Comparison of ENCODE assay signal across 8 mouse cellular contexts in genomic region chr13:96671078-96671905, GRCm38 (mm10). TPM values are rescaled to one million over a fixed set of nuclear protein-coding genes. Genes with fewer than 3 reads are reported as not detected.
DNase-seq lines count a peak whose midpoint lies in the region; ATAC-seq and TF ChIP-seq lines count a peak whose summit lies in the region.

No protein-coding gene starts in this region.

- peak overlapping the region; percentile 69 for H3K4me2 ChIP-seq in heart, embryonic 15.5 days
- peak overlapping the region; percentile 57 for H3K4me2 ChIP-seq in forebrain, embryonic 15.5 days (replicated peaks)
- peak overlapping the region; percentile 73 for H3K4me2 ChIP-seq in liver, embryonic 14.5 days (ENCODE audit: low read depth)
- H3K4me2 ChIP-seq in stomach, postnatal 0 days (replicated peaks; ENCODE audit: low read depth) = peak overlapping the region; percentile 77

- TF ChIP-seq CTCF in liver, embryonic 14.5 days (IDR thresholded peaks at IDR 0.05; ENCODE audit: low read depth) = no peak; the same call in 1 of the 2 replicates
- TF ChIP-seq CTCF in stomach, postnatal 0 days (IDR thresholded peaks at IDR 0.05; ENCODE audit: low read depth) = peak; percentile 35

- DNase-seq in heart, postnatal 4 days = no peak
- peak; percentile 38 for DNase-seq in MN1 (ENCODE audit: low spot score)
- DNase-seq in liver, embryonic 14.5 days (ENCODE audit: low read depth in 3 of 3, low spot score in 3 of 3) = peak in 2 of 3 experiments; percentile 16 to 23
- no peak for DNase-seq in stomach, postnatal 0 days (ENCODE audit: low spot score)
- DNase-seq in layer of hippocampus, postnatal 36 days = no peak
- no peak for DNase-seq in retina, embryonic 14.5 days (ENCODE audit: low spot score)

- H3K27ac ChIP-seq in heart, embryonic 15.5 days = peak overlapping the region; percentile 76
- peak overlapping the region; percentile 88 for H3K27ac ChIP-seq in forebrain, embryonic 15.5 days (replicated peaks)
- H3K27ac ChIP-seq in liver, embryonic 14.5 days = peak overlapping the region; percentile 12
- H3K27ac ChIP-seq in stomach, postnatal 0 days (replicated peaks) = peak overlapping the region; percentile 63

- peaks cover 18% of the 10 kb centered on the region for H3K4me1 ChIP-seq in heart, embryonic 15.5 days (replicated peaks)
- H3K4me1 ChIP-seq in forebrain, embryonic 15.5 days = peaks cover 41% of the 10 kb centered on the region
- H3K4me1 ChIP-seq in liver, embryonic 14.5 days (replicated peaks; ENCODE audit: control insufficient read depth in 2 of 2, insufficient read depth in 2 of 2, low read length in 1 of 2) = peaks cover 12 to 24% of the 10 kb centered on the region in 2 experiments
- H3K4me1 ChIP-seq in stomach, postnatal 0 days (replicated peaks; ENCODE audit: control insufficient read depth, insufficient read depth) = peaks cover 3% of the 10 kb centered on the region

- no peak for ATAC-seq in heart, embryonic 15.5 days (replicated peaks; ENCODE audit: insufficient number of reproducible peaks, insufficient read depth, low FRiP score, low read depth)
- ATAC-seq in forebrain, embryonic 15.5 days (replicated peaks) = peak; percentile 0; the same call in 1 of the 2 replicates
- ATAC-seq in liver, embryonic 14.5 days (ENCODE audit: insufficient read depth) = no peak
- no peak for ATAC-seq in stomach, postnatal 0 days (ENCODE audit: low FRiP score, low TSS enrichment)

- no peaks in the 10 kb centered on the region for H3K36me3 ChIP-seq in heart, embryonic 15.5 days
- peaks cover 4% of the 10 kb centered on the region for H3K36me3 ChIP-seq in forebrain, embryonic 15.5 days
- H3K36me3 ChIP-seq in liver, embryonic 14.5 days (replicated peaks; ENCODE audit: control insufficient read depth, insufficient read depth, low read depth) = peaks cover 8% of the 10 kb centered on the region
- no peaks in the 10 kb centered on the region for H3K36me3 ChIP-seq in stomach, postnatal 0 days (ENCODE audit: control insufficient read depth, insufficient read depth, low read length)

- TF ChIP-seq EP300 in liver, embryonic 14.5 days (IDR thresholded peaks at IDR 0.05; ENCODE audit: low read depth) = no peak
- no peak for TF ChIP-seq EP300 in stomach, postnatal 0 days (optimal IDR thresholded peaks at IDR 0.05)

- H3K27me3 ChIP-seq in heart, embryonic 15.5 days = no peaks in the 10 kb centered on the region
- no peaks in the 10 kb centered on the region for H3K27me3 ChIP-seq in forebrain, embryonic 15.5 days
- H3K27me3 ChIP-seq in liver, embryonic 14.5 days (ENCODE audit: control insufficient read depth, insufficient read depth, low read length) = no peaks in the 10 kb centered on the region
- H3K27me3 ChIP-seq in stomach, postnatal 0 days (ENCODE audit: control insufficient read depth, insufficient read depth, low read length) = no peaks in the 10 kb centered on the region

- peak overlapping the region; percentile 42 for H3K9ac ChIP-seq in heart, embryonic 15.5 days
- H3K9ac ChIP-seq in forebrain, embryonic 15.5 days (replicated peaks) = peak overlapping the region; percentile 48
- H3K9ac ChIP-seq in liver, embryonic 14.5 days (replicated peaks) = peak overlapping the region; percentile 31
- H3K9ac ChIP-seq in stomach, postnatal 0 days (ENCODE audit: low read length) = 0 out of 2 replicates have a peak overlapping the region, but pooled peaks have one; percentile 41

- WGBS in heart, embryonic 15.5 days = 12% methylated on average over 31 of the region's 31 CpGs
- 13% methylated on average over 31 of the region's 31 CpGs for WGBS in forebrain, embryonic 15.5 days
- WGBS in liver, embryonic 14.5 days (ENCODE audit: insufficient replicate concordance) = 11% methylated on average over 31 of the region's 31 CpGs
- 12% methylated on average over 31 of the region's 31 CpGs for WGBS in stomach, postnatal 0 days

- no peaks in the 10 kb centered on the region for H3K9me3 ChIP-seq in heart, embryonic 15.5 days (replicated peaks)
- no peaks in the 10 kb centered on the region for H3K9me3 ChIP-seq in forebrain, embryonic 15.5 days
- no peaks in the 10 kb centered on the region for H3K9me3 ChIP-seq in liver, embryonic 14.5 days (ENCODE audit: control insufficient read depth, low read length)
- no peaks in the 10 kb centered on the region for H3K9me3 ChIP-seq in stomach, postnatal 0 days (ENCODE audit: control insufficient read depth, low read length)

- peak overlapping the region; percentile 88 for H3K4me3 ChIP-seq in heart, embryonic 15.5 days
- peak overlapping the region; percentile 76 for H3K4me3 ChIP-seq in forebrain, embryonic 15.5 days
- peak overlapping the region; percentile 55 to 58 for H3K4me3 ChIP-seq in liver, embryonic 14.5 days (ENCODE audit: insufficient read depth in 1 of 2, low read depth in 2 of 2, low read length in 2 of 2)
- H3K4me3 ChIP-seq in stomach, postnatal 0 days (ENCODE audit: low read depth, low read length) = peak overlapping the region; percentile 91

RNA-seq across cellular contexts. Expression of gene Hmgcr, which starts 0.6 kb away (rescaled TPM):
- polyA plus RNA-seq in heart, embryonic 15.5 days (2015; fragmentation: Nextera tagmentation; extraction: Ambion mirVana) = 22.4 and 31.7 TPM in 2 replicates
- total RNA-seq in heart, postnatal 4 days (2021) = 10 to 100 TPM; 42.8 to 44.1 TPM
- polyA plus RNA-seq in forebrain, embryonic 15.5 days (2015; fragmentation: Nextera tagmentation; extraction: Ambion mirVana) = 170 and 183 TPM in 2 replicates
- polyA plus RNA-seq in liver, embryonic 14.5 days (2012; rRNA removed) = 26.7 and 36.8 TPM in 2 replicates
- polyA plus RNA-seq in liver, embryonic 14.5 days (2014; fragmentation: Nextera tagmentation; extraction: Ambion mirVana) = 80.0 and 85.9 TPM in 2 replicates
- 40.9 and 41.9 TPM in 2 replicates for polyA plus RNA-seq in stomach, postnatal 0 days (2015; fragmentation: Nextera tagmentation; extraction: Ambion mirVana)
- total RNA-seq in layer of hippocampus, postnatal 36 days (2021) = 100 to 1,000 TPM; 105 to 120 TPM

Comparison
In these comparisons a context has a peak if more than half of its experiments do, and no peak if none do; other contexts are left out.
1. H3K27ac ChIP-seq: peak in every context shown above with its lines; median percentile 88 in forebrain, embryonic 15.5 days; 76 in heart, embryonic 15.5 days; 63 in stomach, postnatal 0 days; 12 in liver, embryonic 14.5 days.
2. DNase-seq: peak in MN1 (single experiment) and liver, embryonic 14.5 days (2 of 3); none in heart, postnatal 4 days (single experiment), stomach, postnatal 0 days (single experiment), layer of hippocampus, postnatal 36 days (0 of 2) and retina, embryonic 14.5 days (single experiment).
3. Peak in every context shown above with its lines, with median percentiles within 50 percentile points of each other: H3K4me2 ChIP-seq, H3K4me3 ChIP-seq and H3K9ac ChIP-seq.